Mouse (Mus musculus) C2C12 (cell line): ENCODE data around the gene Akap5.

Experiments
- CTCF ChIP-seq: IDR thresholded peaks from one replicate; pipeline ENCODE4 v1.5.1; 2011; ENCODE audit not compliant: control insufficient read depth, insufficient read depth, insufficient read length
- FOSL1 ChIP-seq: IDR thresholded peaks from one replicate; pipeline ENCODE4 v1.8.0; 2011; ENCODE audit warnings: mild to moderate bottlenecking, low read length; ENCODE audit not compliant: poor library complexity, insufficient read depth, severe bottlenecking

DNA sequence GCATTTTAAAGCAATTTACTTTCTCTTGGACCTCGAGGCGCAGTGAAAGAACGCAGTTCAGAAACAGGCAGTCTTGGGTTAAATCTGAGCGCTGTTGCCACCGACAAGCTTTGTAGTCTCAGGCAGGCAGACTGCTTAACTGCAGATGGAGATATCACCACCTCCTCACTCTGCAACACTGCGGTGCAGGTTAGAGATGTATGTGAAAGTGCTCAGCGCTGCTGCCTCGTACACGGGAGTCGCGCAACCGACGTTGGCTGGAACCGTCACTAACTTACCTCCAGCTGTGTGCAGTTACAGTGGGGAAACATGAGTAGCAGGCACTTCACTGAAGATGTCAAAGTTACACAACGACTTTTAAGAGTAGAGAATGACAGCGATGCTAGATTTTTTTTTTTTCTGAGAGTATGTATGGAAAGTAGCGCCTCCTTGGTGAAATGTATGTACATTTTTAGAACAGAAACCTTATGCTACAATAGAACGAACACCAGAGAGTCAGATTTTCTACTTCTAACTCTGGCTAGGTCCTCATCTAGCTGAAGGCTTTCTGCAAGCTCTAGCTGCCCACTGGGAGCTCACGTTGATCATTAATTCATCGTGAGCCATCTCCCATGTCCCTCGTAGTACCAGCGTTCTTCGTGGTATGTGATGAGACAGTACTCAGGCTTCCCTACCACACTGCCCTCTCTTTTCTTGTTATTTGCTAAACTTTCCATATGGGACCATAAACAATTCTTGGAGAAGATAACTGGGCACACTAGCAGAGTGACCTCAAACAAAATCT, 1.9 kb downstream of the Akap5 start:
- no peak for TF ChIP-seq CTCF
- no peak for TF ChIP-seq FOSL1
